Comparison of ENCODE assay signal across 8 mouse cellular contexts in genomic region chr9:123237739-123238138, GRCm38 (mm10). TPM values are rescaled to one million over a fixed set of nuclear protein-coding genes. Genes with fewer than 3 reads are reported as not detected.
DNase-seq lines count a peak whose midpoint lies in the region; ATAC-seq and TF ChIP-seq lines count a peak whose summit lies in the region.

No protein-coding gene starts in this region.

- H3K27ac ChIP-seq in hindbrain, embryonic 10.5 days: peak overlapping the region; percentile 43; the same call in 1 of the 2 replicates
- no peak overlapping the region for H3K27ac ChIP-seq in hindbrain, embryonic 12.5 days
- 0 out of 2 replicates have a peak overlapping the region, but pooled peaks have one; percentile 67 for H3K27ac ChIP-seq in limb, embryonic 15.5 days
- H3K27ac ChIP-seq in stomach, embryonic 16.5 days (ENCODE audit: low read length): peak overlapping the region; percentile 59

- H3K36me3 ChIP-seq in hindbrain, embryonic 10.5 days: no peaks in the 10 kb centered on the region
- H3K36me3 ChIP-seq in hindbrain, embryonic 12.5 days: no peaks in the 10 kb centered on the region
- H3K36me3 ChIP-seq in limb, embryonic 15.5 days: no peaks in the 10 kb centered on the region
- H3K36me3 ChIP-seq in stomach, embryonic 16.5 days (ENCODE audit: control insufficient read depth, insufficient read depth, low read length): no peaks in the 10 kb centered on the region

- no peak for DNase-seq in hindbrain, embryonic 10.5 days (ENCODE audit: low spot score)
- peak; percentile 71 for DNase-seq in brain, embryonic 14.5 days (ENCODE audit: low read depth)
- peak; percentile 59 for DNase-seq in heart, postnatal 14 days
- no peak for DNase-seq in embryo, embryonic 11 days
- DNase-seq in thymus, adult 18-20 months: no peak

- no peaks in the 10 kb centered on the region for H3K27me3 ChIP-seq in hindbrain, embryonic 10.5 days (ENCODE audit: insufficient read depth, poor library complexity, severe bottlenecking)
- no peaks in the 10 kb centered on the region for H3K27me3 ChIP-seq in hindbrain, embryonic 12.5 days
- H3K27me3 ChIP-seq in limb, embryonic 15.5 days: no peaks in the 10 kb centered on the region
- H3K27me3 ChIP-seq in stomach, embryonic 16.5 days (ENCODE audit: control insufficient read depth, insufficient read depth, low read length): no peaks in the 10 kb centered on the region

- ATAC-seq in hindbrain, embryonic 12.5 days (ENCODE audit: low FRiP score): no peak
- ATAC-seq in limb, embryonic 15.5 days (ENCODE audit: insufficient number of reproducible peaks, low FRiP score, low TSS enrichment, low read depth): no peak
- peak; percentile 70 for ATAC-seq in stomach, embryonic 16.5 days (ENCODE audit: insufficient read depth, low FRiP score)

- 35% methylated on average over 2 of the region's 2 CpGs for WGBS in hindbrain, embryonic 10.5 days
- 38% methylated on average over 2 of the region's 2 CpGs for WGBS in hindbrain, embryonic 12.5 days
- 33% methylated on average over 2 of the region's 2 CpGs for WGBS in limb, embryonic 15.5 days
- WGBS in stomach, embryonic 16.5 days: 35% methylated on average over 2 of the region's 2 CpGs

- no peak overlapping the region for H3K9ac ChIP-seq in hindbrain, embryonic 12.5 days
- no peak overlapping the region for H3K9ac ChIP-seq in limb, embryonic 15.5 days
- H3K9ac ChIP-seq in stomach, embryonic 16.5 days (ENCODE audit: low read length): no peak overlapping the region; the same call in 1 of the 2 replicates

- H3K4me1 ChIP-seq in hindbrain, embryonic 10.5 days (replicated peaks): peaks cover 18% of the 10 kb centered on the region
- H3K4me1 ChIP-seq in hindbrain, embryonic 12.5 days: peaks cover 4% of the 10 kb centered on the region; the same call in 1 of the 2 replicates
- peaks cover 12% of the 10 kb centered on the region for H3K4me1 ChIP-seq in limb, embryonic 15.5 days
- H3K4me1 ChIP-seq in stomach, embryonic 16.5 days (ENCODE audit: control insufficient read depth, insufficient read depth, low read length): peaks cover 15% of the 10 kb centered on the region

- H3K9me3 ChIP-seq in hindbrain, embryonic 10.5 days: no peaks in the 10 kb centered on the region
- no peaks in the 10 kb centered on the region for H3K9me3 ChIP-seq in hindbrain, embryonic 12.5 days (replicated peaks)
- H3K9me3 ChIP-seq in limb, embryonic 15.5 days: no peaks in the 10 kb centered on the region
- H3K9me3 ChIP-seq in stomach, embryonic 16.5 days (replicated peaks; ENCODE audit: control insufficient read depth, low read length): no peaks in the 10 kb centered on the region

- no peak for TF ChIP-seq POLR2A in brain, embryonic 14.5 days (IDR thresholded peaks at IDR 0.05; ENCODE audit: borderline replicate concordance, extremely low read depth, insufficient read depth, insufficient read length, poor library complexity, severe bottlenecking)

- H3K4me2 ChIP-seq in hindbrain, embryonic 12.5 days (replicated peaks): no peak overlapping the region
- no peak overlapping the region for H3K4me2 ChIP-seq in limb, embryonic 15.5 days
- no peak overlapping the region for H3K4me2 ChIP-seq in stomach, embryonic 16.5 days (ENCODE audit: low read depth, low read length)

- no peak overlapping the region for H3K4me3 ChIP-seq in hindbrain, embryonic 10.5 days
- H3K4me3 ChIP-seq in hindbrain, embryonic 12.5 days: no peak overlapping the region
- H3K4me3 ChIP-seq in limb, embryonic 15.5 days: no peak overlapping the region
- H3K4me3 ChIP-seq in stomach, embryonic 16.5 days (replicated peaks; ENCODE audit: low read length): no peak overlapping the region

- no peak for TF ChIP-seq CTCF in brain, embryonic 14.5 days (IDR thresholded peaks at IDR 0.05; ENCODE audit: borderline replicate concordance, extremely low read depth, insufficient read depth, insufficient read length)

- intact Hi-C loops in heart, postnatal 14 days (cut with DNase I): loop anchor here (2.0 kb wide), 1 partner anchor 19 kb away; no protein-coding TSS in a partner anchor

RNA-seq across cellular contexts. Expression of gene Cdcp1, which starts 21.9 kb away (rescaled TPM):
- polyA plus RNA-seq in hindbrain, embryonic 10.5 days (2016; fragmentation: Nextera tagmentation; extraction: Ambion mirVana): 1.9 and 3.5 TPM in 2 replicates
- 1.2 and 1.4 TPM in 2 replicates for polyA plus RNA-seq in hindbrain, embryonic 12.5 days (2016; fragmentation: Nextera tagmentation; extraction: Ambion mirVana)
- polyA plus RNA-seq in brain, embryonic 14.5 days (2012; rRNA removed): 0.59 and 0.60 TPM in 2 replicates
- total RNA-seq in heart, postnatal 14 days (2021): under 1 TPM; 0.07 to 0.29 TPM
- 9.7 TPM in 2 replicates for polyA plus RNA-seq in limb, embryonic 15.5 days (2015; fragmentation: Nextera tagmentation; extraction: Ambion mirVana)
- polyA plus RNA-seq in stomach, embryonic 16.5 days (2015; fragmentation: Nextera tagmentation; extraction: Ambion mirVana): 14.5 and 18.6 TPM in 2 replicates

RNA-seq across cellular contexts. Expression of gene Tmem158, which starts 22.8 kb away (rescaled TPM):
- polyA plus RNA-seq in hindbrain, embryonic 10.5 days (2016; fragmentation: Nextera tagmentation; extraction: Ambion mirVana): 4.4 and 6.3 TPM in 2 replicates
- polyA plus RNA-seq in hindbrain, embryonic 12.5 days (2016; fragmentation: Nextera tagmentation; extraction: Ambion mirVana): 17.6 and 18.5 TPM in 2 replicates
- polyA plus RNA-seq in brain, embryonic 14.5 days (2012; rRNA removed): 47.3 and 54.0 TPM in 2 replicates
- 10 to 100 TPM in 1 of 2 experiments, 1 to 10 TPM in 1; 9.7 to 13.9 TPM for total RNA-seq in heart, postnatal 14 days (2021)
- polyA plus RNA-seq in limb, embryonic 15.5 days (2015; fragmentation: Nextera tagmentation; extraction: Ambion mirVana): 13.6 and 18.7 TPM in 2 replicates
- 4.1 and 4.4 TPM in 2 replicates for polyA plus RNA-seq in stomach, embryonic 16.5 days (2015; fragmentation: Nextera tagmentation; extraction: Ambion mirVana)

Comparison
In these comparisons a context has a peak if more than half of its experiments do, and no peak if none do; other contexts are left out.
1. DNase-seq: peak in brain, embryonic 14.5 days (single experiment) and heart, postnatal 14 days (2 of 2); none in hindbrain, embryonic 10.5 days (single experiment), embryo, embryonic 11 days (single experiment) and thymus, adult 18-20 months (0 of 2).